8 mouse cellular contexts compared by ENCODE assay signal in genomic region chr6:122739952-122740351, GRCm38 (mm10). TPM values are rescaled to one million over a fixed set of nuclear protein-coding genes. Genes with fewer than 3 reads are reported as not detected.
DNase-seq lines count a peak whose midpoint lies in the region; ATAC-seq lines count a peak whose summit lies in the region.

No protein-coding gene starts in this region.

- H3K27ac ChIP-seq in intestine, embryonic 15.5 days: no peak overlapping the region
- H3K27ac ChIP-seq in midbrain, embryonic 10.5 days (replicated peaks): no peak overlapping the region

- peak; percentile 79 for DNase-seq in CD4-positive, CD25-positive, alpha-beta regulatory T cell, adult 2 months (ENCODE audit: low read depth, low spot score)
- peak; percentile 92 for DNase-seq in embryo, embryonic 10.5 days (ENCODE audit: low spot score)
- DNase-seq in gastrocnemius, postnatal 36 days: peak; percentile 32 to 52
- peak; percentile 74 to 78 for DNase-seq in left cerebral cortex, postnatal 36 days (ENCODE audit: low spot score in 2 of 2)
- DNase-seq in midbrain, embryonic 10.5 days (ENCODE audit: low spot score): peak; percentile 77
- DNase-seq in right cerebral cortex, postnatal 4 days: peak; percentile 67

- no peaks in the 10 kb centered on the region for H3K36me3 ChIP-seq in intestine, embryonic 15.5 days
- peaks cover 15% of the 10 kb centered on the region for H3K36me3 ChIP-seq in midbrain, embryonic 10.5 days

- H3K4me3 ChIP-seq in intestine, embryonic 15.5 days (replicated peaks): no peak overlapping the region
- peak overlapping the region; percentile 38 for H3K4me3 ChIP-seq in midbrain, embryonic 10.5 days

- H3K27me3 ChIP-seq in intestine, embryonic 15.5 days (replicated peaks): 0 out of 2 replicates have a peak, but pooled peaks cover 3% of the 10 kb centered on the region
- H3K27me3 ChIP-seq in midbrain, embryonic 10.5 days (ENCODE audit: low read depth, poor library complexity, severe bottlenecking): peaks cover 39% of the 10 kb centered on the region

- no peaks in the 10 kb centered on the region for H3K9me3 ChIP-seq in intestine, embryonic 15.5 days
- no peaks in the 10 kb centered on the region for H3K9me3 ChIP-seq in midbrain, embryonic 10.5 days (replicated peaks)

- intact Hi-C loops in gastrocnemius, postnatal 36 days (cut with DNase I): loop anchor here (2.0 to 5.0 kb wide), 2 partner anchors 47 to 132 kb away; partner anchors contain the start of gene Necap1
- intact Hi-C loops in left cerebral cortex, postnatal 36 days (cut with DNase I): loop anchor here (1.0 to 5.0 kb wide), 2 partner anchors 46 to 62 kb away; partner anchors contain the start of gene Slc2a3

- no peak for ATAC-seq in CD4-positive, CD25-positive, alpha-beta regulatory T cell, adult 4 months
- peak; percentile 78 for ATAC-seq in intestine, embryonic 15.5 days

- WGBS in intestine, embryonic 15.5 days: 14% methylated on average over 8 of the region's 8 CpGs
- WGBS in midbrain, embryonic 10.5 days: 14% methylated on average over 8 of the region's 8 CpGs

- H3K4me2 ChIP-seq in intestine, embryonic 15.5 days (replicated peaks): peak overlapping the region; percentile 33; the same call in 1 of the 2 replicates

- H3K4me1 ChIP-seq in intestine, embryonic 15.5 days (replicated peaks): 0 out of 2 replicates have a peak, but pooled peaks cover 9% of the 10 kb centered on the region
- H3K4me1 ChIP-seq in midbrain, embryonic 10.5 days: peaks cover 39% of the 10 kb centered on the region

- no peak overlapping the region for H3K9ac ChIP-seq in intestine, embryonic 15.5 days

RNA-seq across cellular contexts. Expression of gene Nanog, which starts 32.7 kb away (rescaled TPM):
- under 1 TPM in 1 of 2 experiments, not detected in 1; 0.22 TPM for polyA plus RNA-seq in CD4-positive, CD25-positive, alpha-beta regulatory T cell, adult 4 months (2017; shearing (Covaris generic))
- total RNA-seq in gastrocnemius, postnatal 36 days (2021): not detected
- polyA plus RNA-seq in intestine, embryonic 15.5 days (2015; fragmentation: Nextera tagmentation; extraction: Ambion mirVana): 0.20 and 0.21 TPM in 2 replicates
- not detected for total RNA-seq in left cerebral cortex, postnatal 36 days (2021)
- 0.09 and 0.32 TPM in 2 replicates for polyA plus RNA-seq in midbrain, embryonic 10.5 days (2016; fragmentation: Nextera tagmentation; extraction: Ambion mirVana)

Comparison
In these comparisons a context has a peak if more than half of its experiments do, and no peak if none do; other contexts are left out.
1. DNase-seq: peak in every context shown above with its lines; median percentile 92 in embryo, embryonic 10.5 days; 79 in CD4-positive, CD25-positive, alpha-beta regulatory T cell, adult 2 months; 77 in midbrain, embryonic 10.5 days; 76 in left cerebral cortex, postnatal 36 days; 67 in right cerebral cortex, postnatal 4 days; 42 in gastrocnemius, postnatal 36 days.